Mouse (Mus musculus) left cerebral cortex, postnatal 14 days (tissue): ENCODE data around the gene Lrrc18. TPM values are rescaled to one million over a fixed set of nuclear protein-coding genes. Genes with fewer than 3 reads are reported as not detected.

Experiments used
- DNase-seq, 2 experiments: peaks; one replicate each; pipeline ENCODE4 v3.0.0; 2021 to 2022; ENCODE audit warnings: low spot score in 2 of 2, mixed read lengths in 1 of 2
- intact Hi-C: fragments of 180-260 bp; cut with DNase I; formaldehyde crosslinking; loops from one replicate; pipeline ENCODE4 v1.15.1; 2025
- long read RNA-seq, 2 experiments: library from polyadenylated mRNA; stranded (forward); transcript quantifications; one replicate each; pipeline ENCODE4 v2.0.0; 2021
- total RNA-seq, 2 experiments: library from RNA; stranded (reverse); gene quantifications; 2 replicates each; pipeline ENCODE4 v1.2.3; 2021

Lrrc18 gene
- under 1 TPM; 0.33 to 0.36 TPM for total RNA-seq
- long read RNA-seq, experiment 1: 0 reads
- long read RNA-seq, experiment 2, partial matches to known transcripts: 0 of 1 reads
- long read RNA-seq, experiment 2, other reads (novel, unspliced or antisense): 1 of 1 reads

- intact Hi-C loops: no loop called here
- no peak for DNase-seq
Observed at GRCm38 (mm10) chr14:32991082-32991481, at the start of gene Lrrc18. TSS of gene Lrrc18 (plus strand) at chr14:32991382.

- intact Hi-C loops: no loop called here
- DNase-seq: peak; percentile 48 to 71
Observed at GRCm38 (mm10) chr14:32947512-32947911, 43.7 kb upstream of the Lrrc18 start.

- intact Hi-C loops: no loop called here
- DNase-seq: no peak
Observed at GRCm38 (mm10) chr14:32950312-32951301, 40.6 kb upstream of the Lrrc18 start.

- DNase-seq: peak in 1 of 2 experiments; percentile 38
- intact Hi-C loops: no loop called here
Observed at GRCm38 (mm10) chr14:32956486-32956885, 34.7 kb upstream of the Lrrc18 start.

GRCm38 (mm10) chr14:32958671-32959070 is 32.5 kb upstream of the Lrrc18 start:
- DNase-seq: no peak
- intact Hi-C loops: no loop called here

GRCm38 (mm10) chr14:32960481-32960880 is 30.7 kb upstream of the Lrrc18 start:
- intact Hi-C loops: loop anchor here (5.0 to 10.0 kb wide), 2 partner anchors 188 to 356 kb away; no protein-coding TSS in a partner anchor

GRCm38 (mm10) chr14:32964742-32965141 is 26.4 kb upstream of the Lrrc18 start:
- intact Hi-C loops: loop anchor here (5.0 to 10.0 kb wide), 2 partner anchors 192 to 360 kb away; no protein-coding TSS in a partner anchor
- no peak for DNase-seq

More at GRCm38 (mm10) chr14:32960481-32960880, 30.7 kb upstream of the Lrrc18 start:
- DNase-seq: peak; percentile 77 to 78

- intact Hi-C loops: no loop called here
Observed at GRCm38 (mm10) chr14:32970700-32971099, 20.5 kb upstream of the Lrrc18 start.

GRCm38 (mm10) chr14:32984176-32984738 is 6.9 kb upstream of the Lrrc18 start:
- intact Hi-C loops: no loop called here
- no peak for DNase-seq

More at GRCm38 (mm10) chr14:32970700-32971099, 20.5 kb upstream of the Lrrc18 start:
- no peak for DNase-seq

- intact Hi-C loops: no loop called here
- no peak for DNase-seq
Observed at GRCm38 (mm10) chr14:32986659-32987058, 4.5 kb upstream of the Lrrc18 start.

GRCm38 (mm10) chr14:32994954-32995636 is 3.9 kb downstream of the Lrrc18 start:
- intact Hi-C loops: no loop called here
- DNase-seq: peak; percentile 33 to 39

GRCm38 (mm10) chr14:32999511-32999910 is 8.3 kb downstream of the Lrrc18 start:
- DNase-seq: no peak
- intact Hi-C loops: no loop called here

- DNase-seq: no peak
- intact Hi-C loops: no loop called here
Observed at GRCm38 (mm10) chr14:33000112-33000979, 9.2 kb downstream of the Lrrc18 start.

GRCm38 (mm10) chr14:33005114-33005513 is 13.9 kb downstream of the Lrrc18 start:
- intact Hi-C loops: no loop called here
- no peak for DNase-seq

- no peak for DNase-seq
- intact Hi-C loops: no loop called here
Observed at GRCm38 (mm10) chr14:33007638-33008037, 16.5 kb downstream of the Lrrc18 start.

- DNase-seq: no peak
- intact Hi-C loops: no loop called here
Observed at GRCm38 (mm10) chr14:33019050-33019449, 27.9 kb downstream of the Lrrc18 start.

- intact Hi-C loops: no loop called here
- no peak for DNase-seq
Observed at GRCm38 (mm10) chr14:33019606-33020005, 28.4 kb downstream of the Lrrc18 start.

GRCm38 (mm10) chr14:33030849-33031248 is 39.7 kb downstream of the Lrrc18 start:
- no peak for DNase-seq
- intact Hi-C loops: loop anchor here (10.0 kb wide), 1 partner anchor 436 kb away; the partner anchor contains the start of gene Prrxl1
